Mouse (Mus musculus): ENCODE data around the gene Kcnj12. TPM values are rescaled to one million over a fixed set of nuclear protein-coding genes. Genes with fewer than 3 reads are reported as not detected.

The Kcnj12 gene
- polyA plus RNA-seq (2012; rRNA removed; ENCODE audit: low replicate concordance) = 0.37 and 11.9 TPM in 2 replicates

GRCm38 (mm10) chr11:61022550-61023391, at the start of gene Kcnj12:
Gene Kcnj12, plus strand, starts transcription at chr11:61022564.

Other genes with a start within 250 kb of the Kcnj12 start
- gene Top3a, start 245.2 kb upstream of the Kcnj12 start, polyA plus RNA-seq (2012; rRNA removed; ENCODE audit: low replicate concordance) = 7.6 and 7.7 TPM in 2 replicates
- gene Smcr8, start 245.0 kb upstream of the Kcnj12 start, polyA plus RNA-seq (2012; rRNA removed; ENCODE audit: low replicate concordance) = 11.6 and 19.0 TPM in 2 replicates
- gene Shmt1, start 210.8 kb upstream of the Kcnj12 start, polyA plus RNA-seq (2012; rRNA removed; ENCODE audit: low replicate concordance) = 11.6 and 18.9 TPM in 2 replicates
- gene Dhrs7b, start 191.9 kb upstream of the Kcnj12 start, polyA plus RNA-seq (2012; rRNA removed; ENCODE audit: low replicate concordance) = 27.1 and 57.3 TPM in 2 replicates
- 70.6 and 81.1 TPM in 2 replicates for gene Tmem11, start 143.3 kb upstream of the Kcnj12 start, polyA plus RNA-seq (2012; rRNA removed; ENCODE audit: low replicate concordance)
- gene Natd1, start 107.8 kb upstream of the Kcnj12 start, polyA plus RNA-seq (2012; rRNA removed; ENCODE audit: low replicate concordance) = 48.7 and 62.6 TPM in 2 replicates
- 27.7 and 69.8 TPM in 2 replicates for gene Map2k3, start 90.5 kb upstream of the Kcnj12 start, polyA plus RNA-seq (2012; rRNA removed; ENCODE audit: low replicate concordance)
- 33.7 and 117 TPM in 2 replicates for gene Tnfrsf13b, start 104.2 kb downstream of the Kcnj12 start, polyA plus RNA-seq (2012; rRNA removed; ENCODE audit: low replicate concordance)
- 34.7 and 48.5 TPM in 2 replicates for gene Usp22, start 152.5 kb downstream of the Kcnj12 start, polyA plus RNA-seq (2012; rRNA removed; ENCODE audit: low replicate concordance)
- 1.3 and 3.6 TPM in 2 replicates for gene Aldh3a1, start 185.0 kb downstream of the Kcnj12 start, polyA plus RNA-seq (2012; rRNA removed; ENCODE audit: low replicate concordance)
- gene Aldh3a2, start 244.9 kb downstream of the Kcnj12 start, polyA plus RNA-seq (2012; rRNA removed; ENCODE audit: low replicate concordance) = 75.4 and 81.7 TPM in 2 replicates